Mouse (Mus musculus) limb, embryonic 15.5 days (tissue): ENCODE measurements around the gene Atn1. TPM values are rescaled to one million over a fixed set of nuclear protein-coding genes. Genes with fewer than 3 reads are reported as not detected.

Experiments used
- ATAC-seq: fragments of 200-750 bp; cut with Nextera tagmentation; 2 replicates; pipeline ENCODE4 v1.8.0; 2017; ENCODE audit warnings: low read depth, moderate TSS enrichment; ENCODE audit not compliant: insufficient number of reproducible peaks, low FRiP score, low TSS enrichment
- H3K27ac ChIP-seq: fragments of 300-500 bp; sonication (generic); 2 replicates; pipeline ENCODE4 v1.5.1; 2015; ENCODE audit warnings: moderate library complexity, mild to moderate bottlenecking, inconsistent platforms
- H3K27me3 ChIP-seq: fragments of 300-500 bp; sonication (generic); 2 replicates; pipeline ENCODE4 v1.6.1; 2015; ENCODE audit warnings: inconsistent platforms
- H3K36me3 ChIP-seq: fragments of 300-500 bp; sonication (generic); 2 replicates; pipeline ENCODE4 v1.6.1; 2015; ENCODE audit warnings: inconsistent platforms
- H3K4me1 ChIP-seq: fragments of 300-500 bp; sonication (generic); 2 replicates; pipeline ENCODE4 v1.6.1; 2015; ENCODE audit warnings: inconsistent platforms
- H3K4me2 ChIP-seq: fragments of 300-500 bp; sonication (generic); 2 replicates; pipeline ENCODE4 v1.6.1; 2015; ENCODE audit warnings: mild to moderate bottlenecking, inconsistent platforms
- H3K4me3 ChIP-seq: fragments of 300-500 bp; sonication (generic); 2 replicates; pipeline ENCODE4 v1.5.1; 2015; ENCODE audit warnings: mild to moderate bottlenecking, inconsistent platforms
- H3K9ac ChIP-seq: fragments of 300-500 bp; sonication (generic); 2 replicates; pipeline ENCODE4 v1.6.1; 2015; ENCODE audit warnings: inconsistent platforms
- H3K9me3 ChIP-seq: fragments of 300-500 bp; sonication (generic); 2 replicates; pipeline ENCODE4 v1.6.1; 2016; ENCODE audit warnings: inconsistent platforms
- WGBS: fragments of 180-500 bp; shearing (Covaris S2); methylation state at CpG from one replicate; pipeline ENCODE4 v1.1.7; 2015; 5-methylcytosine and 5-hydroxymethylcytosine counted together
- microRNA counts: library from miRNA; unstranded; fragments of <30 nt; microRNA quantifications from one replicate; lab custom pipeline; 2016
- microRNA-seq: library from miRNA; unstranded; fragments of <30 nt; microRNA quantifications from one replicate; pipeline ENCODE4, GENCODE M21; 2016
- polyA plus RNA-seq: library from polyadenylated mRNA; unstranded; fragments of >200 nt; fragmentation: Nextera tagmentation; extraction: Ambion mirVana; gene quantifications from 2 replicates; pipeline ENCODE4 v1.2.1, GENCODE M21; 2015

Atn1 gene
- polyA plus RNA-seq, 1 experiment from 2014 or later: 15.7 TPM

GRCm38 (mm10) chr6:124702102-124702783, 54.1 kb downstream of the Atn1 start:
- no peak for ATAC-seq
- H3K4me3 ChIP-seq: no peak overlapping the region
- no peaks in the 10 kb centered on the region for H3K27me3 ChIP-seq
- no peak overlapping the region for H3K9ac ChIP-seq
- 87% methylated on average over 17 of the region's 17 CpGs for WGBS
- no peak overlapping the region for H3K27ac ChIP-seq
- no peaks in the 10 kb centered on the region for H3K9me3 ChIP-seq
- no peak overlapping the region for H3K4me2 ChIP-seq
- H3K4me1 ChIP-seq: 0 out of 2 replicates have a peak, but pooled peaks cover 3% of the 10 kb centered on the region
- H3K36me3 ChIP-seq: peaks cover 89% of the 10 kb centered on the region

GRCm38 (mm10) chr6:124701338-124701737, 55.0 kb downstream of the Atn1 start:
- Histone ChIP-seq H3K9ac (no peak overlapping the region), H3K4me1 (0 out of 2 replicates have a peak, but pooled peaks cover 3% of the 10 kb centered on the region), H3K9me3 (no peaks in the 10 kb centered on the region), H3K27ac (no peak overlapping the region), H3K4me3 (no peak overlapping the region), H3K27me3 (no peaks in the 10 kb centered on the region), H3K36me3 (peaks cover 83% of the 10 kb centered on the region), H3K4me2 (no peak overlapping the region)
- no peak for ATAC-seq
- 82% methylated on average over 8 of the region's 8 CpGs for WGBS

GRCm38 (mm10) chr6:124699962-124700610, 56.2 kb downstream of the Atn1 start:
- H3K4me1 ChIP-seq: 0 out of 2 replicates have a peak, but pooled peaks cover 3% of the 10 kb centered on the region
- WGBS: 84% methylated on average over 11 of the region's 11 CpGs
- no peaks in the 10 kb centered on the region for H3K27me3 ChIP-seq
- peaks cover 71% of the 10 kb centered on the region for H3K36me3 ChIP-seq
- H3K4me3 ChIP-seq: no peak overlapping the region
- H3K4me2 ChIP-seq: no peak overlapping the region
- ATAC-seq: peak; percentile 66; the same call in 1 of the 2 replicates
- no peaks in the 10 kb centered on the region for H3K9me3 ChIP-seq
- H3K9ac ChIP-seq: no peak overlapping the region
- no peak overlapping the region for H3K27ac ChIP-seq

GRCm38 (mm10) chr6:124699366-124699765, 57.0 kb downstream of the Atn1 start:
- Histone ChIP-seq H3K36me3 (peaks cover 63% of the 10 kb centered on the region), H3K4me3 (no peak overlapping the region), H3K4me1 (peaks cover 8% of the 10 kb centered on the region), H3K4me2 (no peak overlapping the region), H3K9me3 (no peaks in the 10 kb centered on the region), H3K9ac (no peak overlapping the region), H3K27me3 (no peaks in the 10 kb centered on the region), H3K27ac (no peak overlapping the region)
- ATAC-seq: no peak
- WGBS: 84% methylated on average over 4 of the region's 4 CpGs

GRCm38 (mm10) chr6:124698751-124699150, 57.6 kb downstream of the Atn1 start:
- ATAC-seq: no peak
- Histone ChIP-seq H3K27ac (no peak overlapping the region), H3K9ac (no peak overlapping the region), H3K27me3 (no peaks in the 10 kb centered on the region), H3K4me3 (no peak overlapping the region), H3K4me2 (no peak overlapping the region), H3K9me3 (no peaks in the 10 kb centered on the region), H3K4me1 (peaks cover 13% of the 10 kb centered on the region), H3K36me3 (peaks cover 57% of the 10 kb centered on the region)
- WGBS: 84% methylated on average over 6 of the region's 6 CpGs

GRCm38 (mm10) chr6:124696441-124697150, 59.7 kb downstream of the Atn1 start:
- Histone ChIP-seq H3K36me3 (peaks cover 37% of the 10 kb centered on the region), H3K27ac (no peak overlapping the region), H3K9me3 (no peaks in the 10 kb centered on the region), H3K27me3 (no peaks in the 10 kb centered on the region), H3K4me2 (no peak overlapping the region), H3K4me1 (peaks cover 13% of the 10 kb centered on the region), H3K4me3 (no peak overlapping the region), H3K9ac (no peak overlapping the region)
- ATAC-seq: no peak
- WGBS: 89% methylated on average over 7 of the region's 7 CpGs

GRCm38 (mm10) chr6:124694166-124694955, 62.0 kb downstream of the Atn1 start:
- no peaks in the 10 kb centered on the region for H3K27me3 ChIP-seq
- no peaks in the 10 kb centered on the region for H3K9me3 ChIP-seq
- H3K9ac ChIP-seq: no peak overlapping the region
- H3K4me1 ChIP-seq: peaks cover 10% of the 10 kb centered on the region
- 80% methylated on average over 15 of the region's 15 CpGs for WGBS
- no peak overlapping the region; the same call in 1 of the 2 replicates for H3K27ac ChIP-seq
- peaks cover 15% of the 10 kb centered on the region for H3K36me3 ChIP-seq
- H3K4me2 ChIP-seq: no peak overlapping the region
- ATAC-seq: no peak
- no peak overlapping the region for H3K4me3 ChIP-seq

GRCm38 (mm10) chr6:124693243-124693981, 62.9 kb downstream of the Atn1 start:
- no peak overlapping the region for H3K9ac ChIP-seq

More at GRCm38 (mm10) chr6:124693243-124693981, 62.9 kb downstream of the Atn1 start:
- peaks cover 10% of the 10 kb centered on the region for H3K4me1 ChIP-seq
- WGBS: 67% methylated on average over 15 of the region's 15 CpGs
- H3K4me2 ChIP-seq: no peak overlapping the region
- H3K27me3 ChIP-seq: no peaks in the 10 kb centered on the region
- ATAC-seq: no peak
- peaks cover 6% of the 10 kb centered on the region; the same call in 1 of the 2 replicates for H3K36me3 ChIP-seq
- no peaks in the 10 kb centered on the region for H3K9me3 ChIP-seq
- peak overlapping the region; percentile 47; the same call in 1 of the 2 replicates for H3K27ac ChIP-seq
- H3K4me3 ChIP-seq: no peak overlapping the region

MicroRNA genes within 50 kb of the gene (microRNA counts, 519-probe panel; counts per million panel counts)
- 2,767 counts per million, percentile 61 among the panel's probes with 10 or more counts for microRNA mmu-miR-141 (lab: Ali Mortazavi, UCI)
- microRNA mmu-miR-200c (lab: Ali Mortazavi, UCI): 3,330 counts per million, percentile 79 among the panel's probes with 10 or more counts

Small RNA genes lying within 50 kb of the gene (microRNA-seq; reads per million reads assigned to microRNA genes)
- gene Mir141 (619 reads per million, percentile 70 among the genes with 10 or more reads in this experiment), gene Mir200c (4,345 reads per million, percentile 87 among the genes with 10 or more reads in this experiment)

Other genes with a start within 250 kb of the Atn1 start
- gene C1ra, start 244.1 kb downstream of the Atn1 start, polyA plus RNA-seq: 3.9 and 4.6 TPM in 2 replicates
- gene C1s1, start 214.2 kb downstream of the Atn1 start, polyA plus RNA-seq: 5.5 and 6.6 TPM in 2 replicates
- gene C1rb, start 186.2 kb downstream of the Atn1 start, polyA plus RNA-seq: not detected in 2 replicates
- gene C1s2, start 120.4 kb downstream of the Atn1 start, polyA plus RNA-seq: 0.14 TPM in 1 of 2 replicates, not detected in the other
- 46.1 and 55.0 TPM in 2 replicates for gene Lpcat3, start 93.5 kb downstream of the Atn1 start, polyA plus RNA-seq
- gene Emg1, start 44.3 kb downstream of the Atn1 start, polyA plus RNA-seq: 164 and 183 TPM in 2 replicates
- 285 and 312 TPM in 2 replicates for gene Phb2, start 44.2 kb downstream of the Atn1 start, polyA plus RNA-seq
- 17.4 and 17.8 TPM in 2 replicates for gene Ptpn6, start 17.8 kb downstream of the Atn1 start, polyA plus RNA-seq
- gene Grcc10, start 15.2 kb downstream of the Atn1 start, polyA plus RNA-seq: 356 and 402 TPM in 2 replicates
- 0.10 TPM in 1 of 2 replicates, not detected in the other for gene Gm45234, start 503 bp downstream of the Atn1 start, polyA plus RNA-seq
- gene Eno2, start 13.1 kb upstream of the Atn1 start, polyA plus RNA-seq: 7.9 and 9.1 TPM in 2 replicates
- 0.36 and 0.83 TPM in 2 replicates for gene Lrrc23, start 23.2 kb upstream of the Atn1 start, polyA plus RNA-seq
- gene Spsb2, start 52.1 kb upstream of the Atn1 start, polyA plus RNA-seq: 14.1 and 15.5 TPM in 2 replicates
- 940 and 1,131 TPM in 2 replicates for gene Tpi1, start 57.8 kb upstream of the Atn1 start, polyA plus RNA-seq
- 134 and 136 TPM in 2 replicates for gene Usp5, start 73.0 kb upstream of the Atn1 start, polyA plus RNA-seq
- 124 and 141 TPM in 2 replicates for gene Cdca3, start 73.0 kb upstream of the Atn1 start, polyA plus RNA-seq
- 0.96 and 3.2 TPM in 2 replicates for gene Gnb3, start 83.8 kb upstream of the Atn1 start, polyA plus RNA-seq
- 43.7 and 62.3 TPM in 2 replicates for gene P3h3, start 101.2 kb upstream of the Atn1 start, polyA plus RNA-seq
- gene Gpr162, start 107.5 kb upstream of the Atn1 start, polyA plus RNA-seq: 1.6 and 2.9 TPM in 2 replicates
- gene Cd4, start 131.7 kb upstream of the Atn1 start, polyA plus RNA-seq: 0.24 and 0.31 TPM in 2 replicates
- gene Lag3, start 155.2 kb upstream of the Atn1 start, polyA plus RNA-seq: 2.3 TPM in 2 replicates
- gene Ptms, start 163.6 kb upstream of the Atn1 start, polyA plus RNA-seq: 241 and 331 TPM in 2 replicates
- 352 and 365 TPM in 2 replicates for gene Mlf2, start 174.9 kb upstream of the Atn1 start, polyA plus RNA-seq
- 146 and 160 TPM in 2 replicates for gene Cops7a, start 209.0 kb upstream of the Atn1 start, polyA plus RNA-seq
- 20.8 and 21.3 TPM in 2 replicates for gene Pianp, start 240.2 kb upstream of the Atn1 start, polyA plus RNA-seq